In genomic region chr1:153994871-153995270, GRCm38 (mm10) we compare ENCODE assay signal across 9 mouse cellular contexts.
"Had no signal": no experiment of that assay in that cellular context is flagged by ENCODE, and none has a peak within 500 bp of the region (broad histone marks: within the 10 kb centered on the region; RNA-seq: fewer than 3 reads in every experiment).

No protein-coding gene starts in this region.

- ATAC-seq: intestine, embryonic 16.5 days; liver, embryonic 12.5 days had no signal

- DNase-seq: kidney, adult 2 months; kidney, postnatal 14 days; lung, embryonic 14.5 days; lung, postnatal 10 days; lung, postnatal 4 days; midbrain, embryonic 14.5 days; thymus, postnatal 36 days had no signal
